Mouse (Mus musculus) adipose tissue, adult 10 weeks (tissue): Measurements from ENCODE around the gene Lrfn1. TPM values are rescaled to one million over a fixed set of nuclear protein-coding genes. Genes with fewer than 3 reads are reported as not detected.

ENCODE experiments used
- polyA plus RNA-seq: library from polyadenylated mRNA; stranded (reverse); fragments of 350-450 nt; fragmentation: Illumina TruSeq; extraction: RNeasy Lipid Tissue Mini Kit (QIAGEN cat#74804); gene quantifications from one replicate; pipeline ENCODE4 v1.2.3, GENCODE M21; 2014; ENCODE audit warnings: low read depth, low replicate concordance

Gene Lrfn1
- polyA plus RNA-seq: 3.8 TPM

GRCm38 (mm10) chr7:28451531-28452360 is at the start of gene Lrfn1:
Gene Lrfn1, plus strand, starts transcription at chr7:28451980.

GRCm38 (mm10) chr7:28436932-28437570 is 14.7 kb upstream of the Lrfn1 start, which contains the start of gene Gmfg:
Gene Gmfg, plus strand, starts transcription at chr7:28437447.

GRCm38 (mm10) chr7:28510405-28510974 is 58.7 kb downstream of the Lrfn1 start, which contains the start of gene Ifnl2:
Gene Ifnl2, minus strand, starts transcription at chr7:28510455.

Other genes starting within 250 kb of the Lrfn1 start
- 12.9 TPM for gene Eid2, start 184.1 kb upstream of the Lrfn1 start, polyA plus RNA-seq
- 7.6 TPM for gene Eid2b, start 174.2 kb upstream of the Lrfn1 start, polyA plus RNA-seq
- 3.1 TPM for gene Selenov, start 160.8 kb upstream of the Lrfn1 start, polyA plus RNA-seq
- 0.20 TPM for gene Dll3, start 149.7 kb upstream of the Lrfn1 start, polyA plus RNA-seq
- gene Timm50, start 139.9 kb upstream of the Lrfn1 start, polyA plus RNA-seq: 43.6 TPM
- 76.7 TPM for gene Supt5, start 113.2 kb upstream of the Lrfn1 start, polyA plus RNA-seq
- 1,121 TPM for gene Rps16, start 101.3 kb upstream of the Lrfn1 start, polyA plus RNA-seq
- gene Plekhg2, start 79.4 kb upstream of the Lrfn1 start, polyA plus RNA-seq: 23.5 TPM
- gene Zfp36, start 71.7 kb upstream of the Lrfn1 start, polyA plus RNA-seq: 66.5 TPM
- gene Med29, start 59.3 kb upstream of the Lrfn1 start, polyA plus RNA-seq: 22.5 TPM
- 104 TPM for gene Paf1, start 59.0 kb upstream of the Lrfn1 start, polyA plus RNA-seq
- 22.6 TPM for gene Gmfg, start 14.5 kb upstream of the Lrfn1 start, polyA plus RNA-seq
- not detected for gene Ifnl2, start 58.5 kb downstream of the Lrfn1 start, polyA plus RNA-seq
- not detected for gene Ifnl3, start 70.9 kb downstream of the Lrfn1 start, polyA plus RNA-seq
- 0.72 TPM for gene Sycn, start 88.9 kb downstream of the Lrfn1 start, polyA plus RNA-seq
- 0.66 TPM for gene Nccrp1, start 95.3 kb downstream of the Lrfn1 start, polyA plus RNA-seq
- 40.2 TPM for gene Samd4b, start 146.2 kb downstream of the Lrfn1 start, polyA plus RNA-seq
- gene Pak4, start 146.2 kb downstream of the Lrfn1 start, polyA plus RNA-seq: 27.4 TPM
- gene Acp7, start 179.4 kb downstream of the Lrfn1 start, polyA plus RNA-seq: not detected
- 0.66 TPM for gene Fbxo27, start 240.9 kb downstream of the Lrfn1 start, polyA plus RNA-seq